Mouse (Mus musculus) embryonic fibroblast, embryonic 13.5 days (primary cell): ENCODE data around the gene Iapp.

Experiments
- CTCF ChIP-seq: IDR thresholded peaks from 2 replicates; pipeline ENCODE4 v1.5.1; 2011; ENCODE audit warnings: mild to moderate bottlenecking, control low read depth, low read length, moderate library complexity, borderline replicate concordance; ENCODE audit not compliant: insufficient read depth
- POLR2A ChIP-seq: IDR thresholded peaks from 2 replicates; pipeline ENCODE4 v1.6.1; 2011; ENCODE audit warnings: low read depth, mild to moderate bottlenecking, control low read depth, low read length, moderate library complexity

DNA sequence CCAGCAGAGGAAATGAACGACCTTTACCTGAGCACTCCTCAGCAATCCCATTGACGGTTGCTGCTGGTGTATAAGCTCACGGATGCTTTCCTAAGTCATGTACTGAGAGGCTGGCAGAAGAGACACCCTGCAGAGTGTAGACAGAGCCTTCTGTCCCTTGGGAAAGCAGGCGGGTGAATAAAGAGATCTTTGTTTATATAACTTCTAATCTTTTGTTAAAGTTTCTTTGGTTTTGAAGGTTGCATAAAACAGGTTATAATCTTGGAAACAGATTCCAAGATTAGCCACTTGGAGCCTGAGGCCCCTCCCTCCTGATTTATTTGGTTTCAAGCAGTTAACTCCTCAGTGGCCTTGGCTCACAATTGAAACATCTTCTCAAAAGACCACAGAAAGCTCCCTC lies 24.7 kb downstream of the Iapp start, which contains the start of gene Slco1a5:
- no peak for TF ChIP-seq POLR2A
- no peak for TF ChIP-seq CTCF
